Mouse (Mus musculus) frontal cortex, postnatal 10 days (tissue): ENCODE data around the gene Cpsf7.

Experiments used
- DNase-seq, 2 experiments: peaks; one replicate each; pipeline ENCODE4 v3.0.0; 2022; ENCODE audit warnings: low spot score in 2 of 2, mixed read lengths in 1 of 2

Gene Cpsf7

GRCm38 (mm10) chr19:10560108-10560507, 35.0 kb downstream of the Cpsf7 start:
- DNase-seq = no peak

GRCm38 (mm10) chr19:10561558-10562314, 36.7 kb downstream of the Cpsf7 start:
- DNase-seq = no peak

- DNase-seq = no peak
Measured at GRCm38 (mm10) chr19:10562351-10562750, 37.3 kb downstream of the Cpsf7 start.

GRCm38 (mm10) chr19:10564278-10564677, 39.2 kb downstream of the Cpsf7 start:
- no peak for DNase-seq

- DNase-seq = no peak
Measured at GRCm38 (mm10) chr19:10565217-10565616, 40.2 kb downstream of the Cpsf7 start.

GRCm38 (mm10) chr19:10569627-10570026, 44.6 kb downstream of the Cpsf7 start:
- DNase-seq = no peak

GRCm38 (mm10) chr19:10576690-10577561, 51.9 kb downstream of the Cpsf7 start, which contains the start of the genes Cyb561a3 and Tmem138:
TSS of gene Cyb561a3 (plus strand) at chr19:10577172.
TSS of gene Tmem138 (minus strand) at chr19:10577362.
- DNase-seq = peak; percentile 82 to 90

- DNase-seq = no peak
Measured at GRCm38 (mm10) chr19:10580102-10580501, 55.0 kb downstream of the Cpsf7 start.

GRCm38 (mm10) chr19:10580761-10581160, 55.7 kb downstream of the Cpsf7 start:
- DNase-seq = no peak

GRCm38 (mm10) chr19:10581984-10582383, 56.9 kb downstream of the Cpsf7 start:
- DNase-seq = no peak

GRCm38 (mm10) chr19:10583550-10584146, 58.6 kb downstream of the Cpsf7 start:
- DNase-seq = no peak

- DNase-seq = no peak
Measured at GRCm38 (mm10) chr19:10585112-10585511, 60.0 kb downstream of the Cpsf7 start.

- DNase-seq = no peak
Measured at GRCm38 (mm10) chr19:10587231-10587630, 62.2 kb downstream of the Cpsf7 start.

- DNase-seq = no peak
Measured at GRCm38 (mm10) chr19:10589127-10589857, 64.2 kb downstream of the Cpsf7 start.

GRCm38 (mm10) chr19:10590301-10590700, 65.2 kb downstream of the Cpsf7 start:
- no peak for DNase-seq

GRCm38 (mm10) chr19:10591659-10592377, 66.8 kb downstream of the Cpsf7 start:
- no peak for DNase-seq
